Mouse (Mus musculus) layer of hippocampus, postnatal 25 days (tissue): ENCODE measurements around the gene Cers1. TPM values are rescaled to one million over a fixed set of nuclear protein-coding genes. Genes with fewer than 3 reads are reported as not detected.

Experiments
- DNase-seq, 2 experiments: peaks; one replicate each; pipeline ENCODE4 v3.0.0; 2022; ENCODE audit warnings: mixed read lengths in 2 of 2, low spot score in 1 of 2; ENCODE audit errors: extremely low spot score in 1 of 2
- total RNA-seq, 2 experiments: library from RNA; stranded (reverse); gene quantifications; 2 replicates each; pipeline ENCODE4 v1.2.3; 2021

Gene Cers1
- total RNA-seq, 2 experiments from 2014 or later = 117 to 122 TPM

DNA sequence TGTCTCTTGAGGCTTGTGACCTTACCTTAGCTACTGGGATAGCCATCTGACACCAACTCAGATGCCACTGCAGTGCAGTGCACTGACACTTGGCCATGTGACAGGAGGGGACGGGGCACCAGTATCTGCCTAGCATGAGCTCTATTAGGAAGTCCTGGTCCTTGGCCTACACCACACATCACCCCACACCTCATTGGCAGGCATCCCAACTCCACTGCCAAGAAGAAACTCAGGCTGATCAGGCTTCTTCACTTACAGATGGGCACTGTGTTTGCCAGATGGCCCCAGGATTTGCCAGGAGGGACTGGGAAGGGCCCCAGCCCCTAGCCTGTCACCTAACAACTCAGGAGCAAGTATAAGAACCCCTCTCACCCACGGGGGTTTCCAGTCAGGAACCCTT, 2.2 kb upstream of the Cers1 start:
- DNase-seq = no peak

DNA sequence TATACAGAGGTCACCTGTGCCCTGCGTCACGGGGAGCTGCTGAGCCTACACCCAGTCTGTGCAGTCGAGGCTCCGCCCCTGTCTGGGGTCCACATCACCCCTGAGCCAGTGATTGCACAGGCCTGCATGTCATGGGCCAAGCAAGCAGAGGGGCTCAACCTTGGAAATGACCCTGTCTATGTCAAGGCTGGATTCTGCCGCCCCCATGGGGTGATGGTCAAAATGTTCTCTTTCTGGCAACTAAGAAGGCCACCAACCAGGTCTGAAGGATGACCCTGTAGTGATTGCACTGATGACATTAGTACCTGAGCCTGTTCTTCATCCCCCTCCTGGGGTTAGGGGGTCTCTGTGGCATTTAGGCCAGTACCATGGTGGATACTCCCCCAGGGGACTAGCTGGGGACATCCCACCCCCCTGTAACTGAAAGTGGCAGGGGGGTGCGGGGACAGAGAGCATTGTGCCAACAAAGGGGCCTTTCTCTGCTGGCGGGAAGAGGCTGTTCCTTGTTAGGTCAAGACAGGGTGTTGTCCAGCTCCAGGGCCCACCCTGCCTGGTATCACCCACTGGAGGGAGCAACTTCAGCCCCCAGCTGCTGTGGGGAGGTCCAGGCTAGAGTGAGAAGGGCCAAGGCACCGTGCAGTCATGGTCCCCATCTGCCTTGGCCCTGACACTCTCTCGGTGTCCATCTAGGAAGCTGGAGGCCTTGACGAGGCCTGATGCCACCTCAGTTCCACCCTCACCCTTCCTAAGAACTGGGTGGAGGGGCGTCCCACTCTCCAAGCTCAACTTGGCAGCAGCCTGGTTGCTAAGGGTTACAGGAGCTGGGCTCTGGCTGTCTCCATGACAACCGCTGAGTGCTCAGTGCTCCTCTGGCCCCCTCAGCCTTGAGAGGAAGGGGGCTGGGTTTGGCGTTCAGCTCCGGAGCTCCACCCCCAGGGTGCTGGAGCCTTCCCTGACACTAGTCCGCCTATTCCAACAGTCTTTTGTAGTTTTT, 1.2 kb downstream of the Cers1 start:
- peak; percentile 64 to 67 for DNase-seq

DNA sequence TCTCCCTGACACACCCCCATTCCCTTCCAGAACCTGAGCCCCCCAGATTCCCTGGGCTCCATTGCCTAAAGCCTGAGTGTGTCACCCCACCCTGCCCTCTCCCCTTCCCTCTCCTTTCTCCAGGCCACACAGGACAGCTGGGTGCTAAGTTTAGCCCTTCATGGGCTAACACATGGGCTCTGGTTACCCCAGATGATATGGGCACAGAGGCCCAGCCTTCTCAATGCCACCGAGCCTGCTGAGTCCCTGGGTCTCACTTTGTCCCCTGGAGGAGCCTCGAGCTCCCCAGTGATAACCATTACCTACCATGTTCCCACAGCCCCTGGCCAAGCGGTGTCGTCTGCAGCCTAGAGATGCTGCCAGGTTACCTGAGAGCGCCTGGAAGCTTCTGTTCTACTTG, 2.3 kb downstream of the Cers1 start:
- DNase-seq = no peak

DNA sequence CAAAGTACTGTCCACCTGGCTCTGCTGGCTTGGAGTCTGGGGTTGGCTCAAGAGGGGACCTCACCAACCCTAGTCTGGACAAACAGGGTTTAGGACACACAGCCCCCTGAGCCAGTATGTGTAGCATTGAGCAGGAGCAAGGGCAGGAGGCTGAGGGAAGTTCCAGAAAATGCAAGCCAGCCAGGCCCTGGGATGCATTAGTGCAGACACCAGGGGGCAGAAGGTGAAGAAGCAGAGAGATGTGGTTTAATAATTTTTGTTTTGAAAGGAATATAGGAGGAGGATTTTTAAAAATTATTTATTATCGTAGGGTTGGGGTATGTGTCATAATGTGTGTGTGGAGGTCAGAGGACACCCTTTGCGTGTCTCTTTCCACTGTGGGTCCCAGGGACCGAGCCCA, 8.1 kb downstream of the Cers1 start:
- no peak for DNase-seq

DNA sequence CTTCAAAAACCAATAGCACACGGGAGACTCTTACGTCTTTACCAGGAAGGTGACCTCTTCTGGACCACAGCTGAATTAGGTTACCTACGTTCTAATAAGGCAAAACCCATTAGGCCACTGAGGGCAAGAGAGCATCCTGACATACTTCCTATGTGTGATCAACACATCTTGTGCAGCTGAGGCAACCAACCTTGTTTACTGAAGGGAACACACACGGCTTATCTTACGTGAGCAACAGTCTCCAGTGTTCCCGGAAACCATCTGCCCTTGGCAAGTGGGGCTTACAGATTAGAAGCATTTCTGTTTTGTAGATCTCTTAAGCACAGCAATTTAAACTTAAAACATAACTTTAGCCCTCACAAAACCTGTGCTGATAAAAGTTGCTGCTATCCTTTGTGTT, 11.9 kb downstream of the Cers1 start:
- no peak for DNase-seq

DNA sequence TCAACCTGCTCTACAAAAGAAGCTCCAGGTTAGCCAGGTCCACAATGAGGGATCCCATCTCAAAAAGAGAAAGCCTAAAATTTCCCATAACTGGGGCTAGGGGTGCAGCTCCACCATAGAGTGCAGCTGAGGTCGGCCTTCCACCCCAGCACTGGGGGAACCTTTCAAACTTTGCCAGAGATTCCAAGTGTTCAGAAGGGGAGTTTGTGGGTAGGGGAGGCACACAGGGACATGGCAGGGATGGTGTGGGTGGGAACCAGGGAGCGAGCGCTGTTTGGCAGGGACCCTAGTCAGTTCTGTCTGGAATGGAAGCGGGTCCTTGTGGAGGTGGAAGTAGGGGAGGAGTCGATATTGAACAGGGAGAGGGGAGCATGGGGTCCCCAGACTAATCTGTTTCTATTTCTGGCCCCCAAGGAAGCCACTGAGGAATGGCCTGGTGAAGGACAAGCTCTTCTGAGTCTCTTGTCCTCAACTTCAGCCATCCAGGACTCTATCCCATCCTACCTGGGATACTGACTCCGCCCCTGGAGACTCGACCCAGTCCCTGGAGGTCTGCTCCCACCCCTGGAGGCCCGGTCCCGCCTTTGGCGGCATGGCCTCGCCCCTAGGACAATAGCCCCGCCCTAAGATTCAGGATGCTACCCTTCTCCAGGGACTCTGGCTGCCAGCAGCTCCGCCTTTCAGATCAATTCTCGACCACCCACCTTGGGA, 13.7 kb downstream of the Cers1 start, which contains the start of gene Gdf1:
TSS of gene Gdf1 (plus strand) at position 694 of the 711 bp plus-strand sequence.
- no peak for DNase-seq

DNA sequence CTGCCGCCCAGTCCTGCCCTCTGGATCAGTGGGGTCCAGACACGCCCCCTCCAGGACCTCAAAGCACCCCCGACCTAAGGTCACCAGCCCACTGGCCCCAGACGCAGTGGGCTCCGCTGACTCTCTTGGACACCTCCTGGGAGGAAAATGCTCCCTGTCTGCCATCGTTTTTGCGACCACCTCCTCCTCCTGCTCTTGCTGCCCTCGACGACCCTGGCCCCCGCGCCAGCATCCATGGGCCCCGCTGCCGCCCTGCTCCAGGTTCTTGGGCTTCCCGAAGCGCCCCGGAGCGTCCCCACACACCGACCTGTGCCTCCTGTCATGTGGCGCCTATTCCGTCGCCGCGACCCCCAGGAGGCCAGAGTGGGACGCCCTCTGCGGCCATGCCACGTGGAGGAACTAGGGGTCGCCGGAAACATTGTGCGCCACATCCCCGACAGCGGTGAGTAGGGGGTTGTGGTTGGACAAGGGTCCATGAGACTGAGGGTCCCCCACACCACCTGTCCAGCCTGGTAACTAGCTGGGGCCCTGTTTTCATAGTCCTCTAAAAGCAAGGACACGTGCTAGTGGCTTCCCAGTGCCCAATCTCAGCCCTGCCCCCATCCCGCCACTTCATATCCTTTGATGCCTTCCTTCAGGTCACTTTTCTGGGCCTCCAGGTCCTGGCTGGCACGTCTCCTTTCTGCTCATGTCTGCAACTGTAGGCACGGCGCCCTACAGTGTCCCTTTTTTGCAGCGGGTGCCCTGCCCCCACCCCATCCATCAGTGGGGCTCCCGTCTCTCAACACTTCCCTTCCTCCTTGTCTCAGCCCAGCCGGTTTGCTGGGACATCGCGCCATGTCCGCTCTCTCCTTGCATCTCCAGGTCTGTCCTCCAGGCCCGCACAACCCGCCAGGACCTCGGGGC, 14.5 kb downstream of the Cers1 start:
- no peak for DNase-seq

DNA sequence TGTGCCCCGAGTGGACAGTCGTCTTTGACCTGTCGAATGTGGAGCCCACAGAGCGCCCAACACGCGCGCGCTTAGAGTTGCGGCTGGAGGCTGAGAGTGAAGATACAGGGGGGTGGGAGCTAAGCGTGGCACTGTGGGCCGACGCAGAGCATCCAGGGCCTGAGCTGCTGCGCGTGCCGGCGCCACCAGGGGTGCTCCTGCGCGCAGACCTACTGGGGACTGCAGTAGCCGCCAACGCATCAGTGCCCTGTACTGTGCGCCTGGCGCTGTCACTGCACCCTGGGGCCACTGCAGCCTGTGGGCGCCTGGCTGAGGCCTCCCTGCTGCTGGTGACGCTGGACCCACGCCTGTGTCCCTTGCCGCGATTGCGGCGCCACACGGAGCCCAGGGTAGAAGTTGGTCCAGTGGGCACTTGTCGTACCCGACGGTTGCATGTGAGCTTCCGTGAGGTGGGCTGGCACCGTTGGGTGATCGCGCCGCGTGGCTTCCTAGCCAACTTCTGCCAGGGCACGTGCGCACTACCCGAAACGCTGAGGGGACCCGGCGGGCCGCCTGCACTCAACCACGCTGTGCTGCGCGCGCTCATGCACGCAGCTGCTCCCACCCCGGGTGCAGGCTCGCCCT, 15.3 kb downstream of the Cers1 start:
- peak; percentile 56 to 64 for DNase-seq

DNA sequence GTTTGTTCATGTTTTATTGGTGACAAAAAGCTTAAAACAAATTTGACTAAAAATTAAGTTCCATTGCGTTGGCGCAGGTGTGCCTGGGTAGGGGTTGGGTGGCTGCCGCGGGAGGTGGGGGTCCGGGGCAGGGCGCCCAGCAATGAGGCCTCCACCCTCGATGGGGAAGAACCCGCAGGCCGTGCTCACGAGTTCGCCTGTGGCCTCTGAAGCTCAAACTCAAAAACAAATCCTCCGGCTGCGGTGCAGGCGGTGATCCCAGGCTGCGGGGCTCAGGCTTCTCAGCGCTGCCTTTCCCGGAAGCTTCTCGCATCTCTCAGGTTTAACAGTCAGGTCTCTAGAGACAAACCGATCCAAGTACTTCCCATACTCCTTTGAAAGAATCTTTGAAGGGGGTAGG, 16.0 kb downstream of the Cers1 start:
- no peak for DNase-seq

DNA sequence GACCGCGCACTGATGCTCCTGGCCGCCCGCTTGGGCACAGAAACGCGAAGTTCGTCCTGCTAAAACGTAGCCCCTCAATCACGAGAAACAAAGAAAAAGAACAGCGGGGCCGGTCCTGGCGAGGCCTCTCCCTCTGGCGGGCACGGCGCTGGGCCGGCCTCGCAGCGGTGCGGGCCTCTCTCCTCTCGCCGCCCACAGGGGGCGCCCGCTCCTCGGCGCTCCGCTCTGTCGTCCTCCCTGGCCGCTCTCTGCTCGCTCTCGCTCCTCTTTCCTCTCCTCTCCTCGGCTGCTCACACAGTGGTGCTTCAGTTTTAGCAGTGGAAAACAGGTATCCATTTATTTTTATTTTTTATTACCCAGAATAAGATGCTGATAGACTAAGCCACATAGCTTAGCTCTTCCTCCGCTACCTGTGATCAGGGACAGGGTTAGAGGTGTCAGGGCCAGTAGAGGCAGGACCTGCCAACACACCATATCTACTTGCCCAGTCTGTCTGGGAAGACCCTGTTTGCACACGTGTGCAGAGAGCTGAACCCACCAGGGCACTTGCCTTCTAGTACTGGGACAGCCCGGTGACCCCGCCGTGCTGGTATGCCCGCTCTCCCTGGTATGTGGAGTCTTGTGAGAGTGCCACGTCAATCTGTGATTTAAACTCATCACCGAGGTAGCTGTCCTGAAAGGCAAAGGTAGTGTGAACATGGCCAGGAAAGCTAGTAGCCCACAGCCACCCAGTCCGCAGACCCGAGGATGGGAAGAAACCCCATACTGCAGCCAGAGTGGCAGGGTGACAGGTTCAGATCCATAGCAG, 16.7 kb downstream of the Cers1 start:
- peak; percentile 75 to 79 for DNase-seq

DNA sequence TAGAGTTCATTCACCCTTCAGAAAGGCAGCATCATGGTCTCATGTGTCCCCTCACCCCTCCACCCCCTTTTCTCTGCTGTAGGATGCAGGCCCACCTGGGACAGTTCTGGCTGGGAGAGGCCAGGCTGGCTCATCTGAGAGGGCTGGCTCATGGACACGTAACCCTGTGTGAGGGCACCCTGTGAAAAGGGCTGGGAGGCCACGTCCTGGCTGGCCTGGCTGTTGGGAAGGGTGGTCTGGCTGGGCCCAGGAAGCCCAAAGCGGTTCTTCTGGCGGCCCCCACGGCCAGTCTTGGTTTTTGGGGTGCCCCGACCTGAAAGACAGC, 17.3 kb downstream of the Cers1 start:
- no peak for DNase-seq

DNA sequence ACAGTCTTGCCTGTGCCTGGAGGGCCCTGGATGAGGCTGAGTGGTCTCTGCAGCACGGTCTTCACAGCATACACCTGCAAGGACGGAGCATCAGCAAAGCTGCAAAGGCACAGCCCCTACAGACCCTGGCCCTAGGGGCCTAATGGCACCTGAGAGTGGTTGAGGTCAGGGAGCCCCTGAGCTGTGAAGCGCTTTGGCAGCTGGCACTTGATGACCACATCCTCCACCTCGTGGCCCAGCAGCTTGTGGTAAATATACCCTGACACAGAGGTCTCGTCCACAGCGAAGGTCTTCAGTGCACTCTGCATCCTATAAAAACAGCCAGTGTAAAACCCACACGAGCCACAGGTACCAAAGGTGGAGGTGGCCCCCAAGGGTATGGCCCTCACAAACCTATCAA, 23.4 kb downstream of the Cers1 start:
- DNase-seq = no peak

DNA sequence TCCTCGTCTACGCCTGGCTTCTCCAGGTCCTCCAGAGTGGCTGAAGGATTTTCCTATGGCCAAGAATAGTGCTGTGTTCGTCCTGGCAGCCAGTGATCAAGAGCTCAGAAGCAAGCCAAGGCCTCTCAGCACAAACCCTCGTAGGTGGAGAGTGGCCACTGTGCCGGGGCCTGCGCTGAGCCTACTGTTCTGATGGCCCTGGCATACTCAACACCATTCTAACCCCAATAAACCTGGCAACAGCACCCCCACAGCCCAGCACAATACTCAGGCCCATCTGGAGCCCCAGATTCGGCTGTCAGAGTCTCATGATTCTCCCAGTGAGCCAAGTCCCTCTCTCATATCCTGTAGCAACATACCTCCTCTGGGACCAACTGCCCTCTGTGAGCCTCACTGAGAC, 25.1 kb downstream of the Cers1 start:
- no peak for DNase-seq

DNA sequence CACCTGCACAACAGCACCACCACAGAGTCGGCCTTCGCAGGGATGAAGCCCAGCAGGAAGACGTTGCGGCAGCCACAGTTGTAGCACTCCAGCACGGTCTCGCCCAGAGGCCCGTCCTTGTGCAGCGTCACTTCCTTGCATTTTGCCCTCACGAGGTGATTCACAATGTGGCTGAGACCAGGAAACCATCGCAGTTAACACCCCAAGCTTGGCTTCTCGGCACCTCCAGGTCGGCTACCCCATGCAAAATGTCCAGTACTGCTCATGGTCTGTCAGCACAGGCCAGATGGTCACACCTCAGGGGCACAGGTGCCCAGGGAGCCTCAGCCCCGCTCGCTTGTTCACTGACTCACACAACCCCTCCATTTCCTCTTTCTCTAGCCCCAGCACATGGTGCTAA, 26.4 kb downstream of the Cers1 start:
- DNase-seq = no peak

DNA sequence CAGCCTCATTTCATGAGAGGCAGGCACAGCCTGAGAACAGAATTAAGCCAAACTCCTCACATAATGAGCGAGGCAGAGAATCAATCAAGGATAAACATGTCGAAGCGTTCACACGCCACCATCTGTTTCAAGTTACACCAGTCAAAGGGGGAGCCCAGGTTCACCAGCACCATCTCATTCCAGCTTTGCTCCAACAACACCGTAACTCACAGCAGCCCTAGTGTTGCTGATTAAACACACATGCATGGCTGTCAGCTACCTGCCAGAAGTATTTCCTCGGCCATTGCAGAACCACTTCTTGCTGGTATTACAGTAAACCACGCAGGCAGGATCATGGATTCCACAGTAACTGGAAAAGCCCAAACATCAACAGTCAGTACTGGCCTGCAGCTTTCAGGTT, 27.5 kb downstream of the Cers1 start:
- DNase-seq = no peak

DNA sequence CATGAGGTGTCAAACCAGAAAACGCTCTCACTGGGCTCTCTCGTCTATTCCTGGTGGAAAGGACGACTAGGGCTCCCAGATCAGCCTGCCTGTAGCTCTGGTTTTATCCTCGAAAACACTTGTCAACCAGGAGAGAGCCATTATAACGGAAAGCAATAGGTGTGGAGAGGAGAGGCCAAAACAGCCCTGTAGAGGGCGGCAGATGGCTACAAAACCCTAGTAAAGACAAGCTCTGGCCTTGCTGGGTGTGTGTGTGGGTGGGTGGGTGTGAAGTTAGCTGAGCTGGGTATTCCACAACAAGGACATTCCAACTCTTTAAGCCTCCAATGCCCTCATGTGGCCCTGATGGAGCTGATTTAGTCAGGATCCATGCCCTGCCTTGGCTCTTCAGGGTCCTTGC, 28.1 kb downstream of the Cers1 start:
- peak in 1 of 2 experiments; percentile 56 for DNase-seq

DNA sequence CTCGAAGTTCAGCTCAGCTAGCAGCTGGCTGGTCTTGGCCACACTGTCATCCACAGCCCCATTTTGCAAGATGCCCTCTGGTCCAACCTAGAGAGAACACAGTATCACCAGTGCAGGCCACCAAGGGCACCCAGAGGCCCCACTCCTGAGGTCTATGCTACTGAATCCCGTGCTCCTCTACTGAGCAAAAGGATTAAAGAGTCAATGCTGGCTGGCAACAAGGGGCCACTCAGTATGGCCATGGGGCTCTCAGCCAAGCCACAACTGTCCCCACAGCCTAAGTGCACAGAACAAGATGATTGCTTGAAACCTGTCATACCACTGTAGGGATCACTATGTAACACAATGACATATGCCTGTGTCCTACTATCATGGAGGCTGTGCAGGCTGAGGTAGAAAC, 28.7 kb downstream of the Cers1 start:
- no peak for DNase-seq

DNA sequence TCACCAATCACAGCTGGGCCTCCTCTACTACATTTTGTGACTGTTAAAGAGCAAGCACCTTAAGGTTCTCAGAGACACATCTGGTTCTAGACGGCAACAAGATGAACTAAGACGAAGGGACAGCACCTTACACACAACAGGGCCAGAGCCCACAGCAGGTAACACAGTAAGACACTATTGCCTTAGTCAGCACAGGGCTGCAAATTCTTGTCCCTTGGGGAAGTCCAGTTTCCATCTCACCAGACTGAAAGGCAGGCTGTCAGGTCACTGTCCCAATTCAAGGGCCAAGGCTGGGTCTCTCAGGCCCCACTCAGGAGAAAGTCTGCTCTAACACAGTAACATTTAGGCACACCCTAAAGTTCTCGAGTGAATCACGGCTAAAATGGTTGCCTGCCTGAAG, 31.9 kb downstream of the Cers1 start:
- no peak for DNase-seq

DNA sequence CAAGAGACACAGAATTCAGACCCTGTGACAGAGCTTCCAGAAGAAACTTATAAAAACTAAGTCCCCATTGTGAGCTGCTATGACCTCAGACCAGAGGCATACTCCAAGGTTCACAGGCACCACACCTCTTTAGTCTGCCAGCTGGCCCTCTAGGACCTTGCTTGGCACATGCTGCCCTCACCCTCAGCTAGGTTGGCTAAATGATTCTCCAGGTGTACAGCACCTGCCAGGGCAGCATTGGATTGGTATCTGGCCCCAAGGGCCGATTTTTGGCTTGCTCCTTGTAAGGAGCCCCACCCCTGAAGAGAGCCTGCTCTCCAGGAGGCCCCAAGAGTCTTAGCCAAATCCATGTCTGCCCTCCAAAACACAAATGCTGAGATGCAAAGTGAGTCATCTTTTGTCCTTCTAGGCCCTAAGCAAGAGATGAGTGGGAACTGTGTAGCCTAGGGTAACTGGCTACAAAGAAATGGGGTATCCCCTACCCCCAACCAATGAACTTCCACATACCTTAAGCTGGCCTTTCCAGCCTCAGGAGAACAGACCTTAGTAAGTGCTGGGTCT, 32.4 kb downstream of the Cers1 start:
- no peak for DNase-seq
